Mouse (Mus musculus): ENCODE data around the gene Pitpnm3. TPM values are rescaled to one million over a fixed set of nuclear protein-coding genes. Genes with fewer than 3 reads are reported as not detected.

The Pitpnm3 gene
- polyA plus RNA-seq, 1 experiment from 2014 or later = 0.24 TPM

DNA sequence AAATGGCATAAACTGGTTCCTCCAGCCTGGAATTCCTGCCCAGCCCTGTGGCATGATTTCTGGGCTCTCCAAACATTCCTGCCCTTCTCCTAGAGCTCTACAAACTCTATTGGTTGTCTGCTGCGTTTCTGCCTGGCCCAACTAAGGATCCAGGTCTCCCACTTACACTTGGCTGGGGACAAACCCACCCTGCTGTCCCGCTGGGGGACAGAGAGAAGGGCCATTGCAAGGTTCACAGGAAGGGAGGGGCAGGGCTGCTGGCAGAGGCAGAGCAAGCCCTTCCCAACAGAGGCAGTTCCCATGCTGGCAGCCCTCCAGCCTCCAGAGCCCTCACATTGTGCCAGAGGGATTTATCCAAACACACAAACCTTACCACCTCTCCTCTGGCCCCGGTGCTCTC lies 3.3 kb downstream of the Pitpnm3 start:
- DNase-seq (ENCODE audit: low spot score) (no peak), ATAC-seq (ENCODE audit: insufficient number of reproducible peaks, low FRiP score, low TSS enrichment, low read depth) (no peak)
- Histone ChIP-seq H3K4me2 (ENCODE audit: low read depth, severe bottlenecking) (no peak overlapping the region), H3K9me3 (ENCODE audit: control insufficient read depth, low read length) (no peaks in the 10 kb centered on the region), H3K27ac (replicated peaks; ENCODE audit: low read depth, low read length) (no peak overlapping the region), H3K9ac (ENCODE audit: low read length) (no peak overlapping the region), H3K4me3 (ENCODE audit: low read depth, low read length) (no peak overlapping the region), H3K36me3 (ENCODE audit: control insufficient read depth, insufficient read depth, low read length) (no peaks in the 10 kb centered on the region), H3K27me3 (ENCODE audit: control insufficient read depth, insufficient read depth, low read length) (peaks cover 47% of the 10 kb centered on the region), H3K4me1 (ENCODE audit: control insufficient read depth, insufficient read depth, low read length) (peaks cover 3% of the 10 kb centered on the region; the same call in 1 of the 2 replicates)
- WGBS = 20% methylated on average over 3 of the region's 3 CpGs

DNA sequence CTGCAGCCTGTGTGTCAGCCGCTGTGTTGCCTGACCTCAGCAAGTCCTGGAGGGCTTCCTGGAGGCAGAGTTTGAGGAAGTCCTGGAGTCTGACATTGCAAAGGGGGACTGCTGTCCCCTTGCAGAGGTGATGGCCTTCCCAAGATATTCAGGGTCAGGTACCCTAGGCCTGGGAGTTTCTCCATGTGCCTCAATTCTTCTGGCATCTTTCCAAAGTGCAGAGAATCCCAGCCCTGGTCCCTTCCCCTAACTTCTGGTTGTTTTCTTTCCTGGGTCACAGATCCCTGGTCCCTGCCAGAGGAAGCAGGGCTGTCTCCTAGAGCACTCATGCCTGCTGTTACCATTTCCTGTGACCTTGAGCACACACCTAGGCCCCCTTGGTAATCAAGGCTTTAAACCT lies 3.9 kb downstream of the Pitpnm3 start:
- Histone ChIP-seq H3K36me3 (ENCODE audit: control insufficient read depth, insufficient read depth, low read length) (no peaks in the 10 kb centered on the region), H3K4me3 (ENCODE audit: low read depth, low read length) (no peak overlapping the region), H3K4me2 (ENCODE audit: low read depth, severe bottlenecking) (no peak overlapping the region), H3K9me3 (ENCODE audit: control insufficient read depth, low read length) (no peaks in the 10 kb centered on the region), H3K9ac (ENCODE audit: low read length) (no peak overlapping the region), H3K4me1 (ENCODE audit: control insufficient read depth, insufficient read depth, low read length) (peaks cover 3% of the 10 kb centered on the region; the same call in 1 of the 2 replicates), H3K27me3 (ENCODE audit: control insufficient read depth, insufficient read depth, low read length) (peaks cover 42% of the 10 kb centered on the region), H3K27ac (replicated peaks; ENCODE audit: low read depth, low read length) (no peak overlapping the region)
- no peak for ATAC-seq (ENCODE audit: insufficient number of reproducible peaks, low FRiP score, low TSS enrichment, low read depth)
- WGBS = 100% methylated on average over 1 of the region's 1 CpGs
- DNase-seq (ENCODE audit: low spot score) = no peak

DNA sequence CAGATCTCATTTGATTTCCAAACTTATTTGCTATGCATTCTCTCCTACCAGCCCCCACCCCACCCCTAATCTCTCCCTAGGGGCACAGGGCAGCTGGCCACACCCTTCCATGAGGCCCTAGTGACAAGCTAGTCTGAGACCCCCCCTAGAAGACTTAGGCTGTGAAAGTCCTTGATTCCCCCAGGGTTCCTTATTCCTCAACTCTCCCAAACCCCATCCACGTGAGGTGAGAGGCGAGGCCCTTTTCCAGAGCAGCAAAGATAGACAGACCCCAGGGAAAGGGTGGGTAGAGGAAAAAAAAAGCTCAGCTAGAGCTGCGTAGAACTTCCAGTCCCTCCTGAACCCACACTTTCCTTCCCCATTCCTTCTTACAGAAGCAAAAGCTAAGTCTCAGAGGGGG lies 4.7 kb downstream of the Pitpnm3 start:
- Histone ChIP-seq H3K4me3 (ENCODE audit: low read depth, low read length) (no peak overlapping the region), H3K36me3 (ENCODE audit: control insufficient read depth, insufficient read depth, low read length) (no peaks in the 10 kb centered on the region), H3K27ac (replicated peaks; ENCODE audit: low read depth, low read length) (no peak overlapping the region), H3K9ac (ENCODE audit: low read length) (no peak overlapping the region), H3K9me3 (ENCODE audit: control insufficient read depth, low read length) (no peaks in the 10 kb centered on the region), H3K4me1 (ENCODE audit: control insufficient read depth, insufficient read depth, low read length) (peaks cover under 1% of the 10 kb centered on the region; the same call in 1 of the 2 replicates), H3K4me2 (ENCODE audit: low read depth, severe bottlenecking) (no peak overlapping the region), H3K27me3 (ENCODE audit: control insufficient read depth, insufficient read depth, low read length) (peaks cover 34% of the 10 kb centered on the region)
- WGBS = 74% methylated on average over 3 of the region's 3 CpGs
- ATAC-seq (ENCODE audit: insufficient number of reproducible peaks, low FRiP score, low TSS enrichment, low read depth) (no peak), DNase-seq (ENCODE audit: low spot score) (no peak)

DNA sequence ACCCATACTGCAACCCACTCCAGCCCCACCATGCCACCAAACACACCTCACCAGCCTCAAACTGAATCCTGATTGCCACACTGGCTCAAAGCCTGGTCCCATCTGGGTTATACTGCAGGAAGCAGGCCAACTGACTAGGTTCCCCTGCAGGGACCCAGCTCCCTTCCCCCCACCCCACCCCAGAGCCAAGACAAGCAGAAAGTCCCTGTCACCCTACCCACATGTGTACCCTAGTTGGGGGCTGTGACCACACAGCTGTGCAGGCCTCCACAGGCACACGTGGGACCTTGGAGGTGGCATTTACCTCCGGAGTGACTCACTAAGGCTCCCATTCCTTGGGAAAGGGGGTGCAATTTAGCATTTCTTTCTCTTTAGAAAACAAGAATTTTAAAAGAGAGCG lies 5.1 kb downstream of the Pitpnm3 start:
- Histone ChIP-seq H3K27ac (replicated peaks; ENCODE audit: low read depth, low read length) (no peak overlapping the region), H3K9me3 (ENCODE audit: control insufficient read depth, low read length) (no peaks in the 10 kb centered on the region), H3K4me1 (ENCODE audit: control insufficient read depth, insufficient read depth, low read length) (no peaks in the 10 kb centered on the region), H3K4me2 (ENCODE audit: low read depth, severe bottlenecking) (no peak overlapping the region), H3K27me3 (ENCODE audit: control insufficient read depth, insufficient read depth, low read length) (peaks cover 29% of the 10 kb centered on the region), H3K4me3 (ENCODE audit: low read depth, low read length) (no peak overlapping the region), H3K9ac (ENCODE audit: low read length) (no peak overlapping the region), H3K36me3 (ENCODE audit: control insufficient read depth, insufficient read depth, low read length) (no peaks in the 10 kb centered on the region)
- WGBS = 71% methylated on average over 3 of the region's 3 CpGs
- DNase-seq (ENCODE audit: low spot score) (no peak), ATAC-seq (ENCODE audit: insufficient number of reproducible peaks, low FRiP score, low TSS enrichment, low read depth) (no peak)

DNA sequence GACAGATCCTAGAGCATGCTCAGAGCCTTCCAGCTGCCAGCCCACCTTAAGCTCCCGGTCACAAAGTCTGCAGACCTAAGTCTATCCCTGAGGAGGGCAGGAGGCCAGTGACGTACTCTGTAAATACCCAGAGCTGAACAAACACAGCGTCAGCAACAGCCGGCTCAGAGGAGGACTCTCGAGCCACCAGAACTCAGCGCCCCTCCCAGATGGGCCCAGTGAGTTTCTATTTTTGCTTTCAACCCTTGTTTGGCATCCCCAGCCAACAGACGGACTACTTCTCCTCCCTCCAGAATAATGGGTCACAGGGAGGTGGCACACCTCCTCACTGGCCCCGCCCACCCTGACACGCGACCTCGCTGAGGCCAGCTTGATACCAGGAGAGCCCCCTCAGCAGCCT lies 5.6 kb downstream of the Pitpnm3 start:
- 10% methylated on average over 11 of the region's 11 CpGs for WGBS
- Histone ChIP-seq H3K9ac (ENCODE audit: low read length) (no peak overlapping the region), H3K4me2 (ENCODE audit: low read depth, severe bottlenecking) (no peak overlapping the region), H3K27me3 (ENCODE audit: control insufficient read depth, insufficient read depth, low read length) (peaks cover 25% of the 10 kb centered on the region), H3K4me1 (ENCODE audit: control insufficient read depth, insufficient read depth, low read length) (no peaks in the 10 kb centered on the region), H3K4me3 (ENCODE audit: low read depth, low read length) (no peak overlapping the region), H3K36me3 (ENCODE audit: control insufficient read depth, insufficient read depth, low read length) (no peaks in the 10 kb centered on the region), H3K9me3 (ENCODE audit: control insufficient read depth, low read length) (no peaks in the 10 kb centered on the region), H3K27ac (replicated peaks; ENCODE audit: low read depth, low read length) (no peak overlapping the region)
- DNase-seq (ENCODE audit: low spot score) (no peak), ATAC-seq (ENCODE audit: insufficient number of reproducible peaks, low FRiP score, low TSS enrichment, low read depth) (no peak)

DNA sequence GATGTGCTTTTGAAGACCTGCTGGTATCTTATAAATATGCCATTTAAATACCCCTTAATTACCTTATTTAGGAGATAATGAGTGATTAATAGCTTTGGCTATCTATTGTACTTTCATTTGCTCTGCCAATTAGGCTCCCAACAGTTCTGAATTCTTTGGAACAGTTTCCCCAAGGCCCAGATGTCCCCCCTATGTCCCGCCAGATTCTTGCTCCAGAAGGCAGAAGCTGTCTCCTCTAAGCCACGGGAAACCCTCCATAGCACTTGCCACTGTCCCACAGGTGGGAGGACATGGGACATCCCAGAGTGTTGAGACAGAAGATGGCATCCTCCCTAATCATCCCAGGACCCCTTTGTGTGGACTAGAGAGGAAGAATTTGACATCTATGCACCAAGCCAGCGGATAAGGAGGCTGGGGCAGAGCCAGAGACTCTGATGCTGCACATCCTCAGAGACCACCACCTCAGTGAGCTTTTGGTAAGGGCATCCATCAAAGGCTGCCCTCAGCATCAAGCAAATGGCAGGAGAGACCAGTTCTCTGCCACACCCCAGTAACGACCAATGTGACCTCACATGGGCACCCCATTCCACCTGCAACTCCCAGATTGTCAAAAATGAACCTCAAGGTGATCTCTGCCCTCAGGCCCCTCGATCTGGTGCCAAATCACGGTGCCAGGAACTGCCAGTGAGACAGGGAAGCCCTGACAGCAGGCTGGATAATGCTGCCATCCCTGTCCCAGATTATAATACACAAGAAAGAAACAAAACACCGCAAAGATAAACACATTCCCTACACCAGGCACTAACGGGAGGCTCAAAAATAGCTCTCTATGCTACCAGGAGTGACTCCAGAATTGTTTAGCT lies 6.3 kb downstream of the Pitpnm3 start:
- Histone ChIP-seq H3K27ac (replicated peaks; ENCODE audit: low read depth, low read length) (no peak overlapping the region), H3K9ac (ENCODE audit: low read length) (no peak overlapping the region), H3K4me3 (ENCODE audit: low read depth, low read length) (no peak overlapping the region), H3K4me1 (ENCODE audit: control insufficient read depth, insufficient read depth, low read length) (no peaks in the 10 kb centered on the region), H3K36me3 (ENCODE audit: control insufficient read depth, insufficient read depth, low read length) (no peaks in the 10 kb centered on the region), H3K27me3 (ENCODE audit: control insufficient read depth, insufficient read depth, low read length) (peaks cover 17% of the 10 kb centered on the region), H3K4me2 (ENCODE audit: low read depth, severe bottlenecking) (no peak overlapping the region), H3K9me3 (ENCODE audit: control insufficient read depth, low read length) (no peaks in the 10 kb centered on the region)
- ATAC-seq (ENCODE audit: insufficient number of reproducible peaks, low FRiP score, low TSS enrichment, low read depth) = no peak
- 69% methylated on average over 8 of the region's 8 CpGs for WGBS
- no peak for DNase-seq (ENCODE audit: low spot score)

DNA sequence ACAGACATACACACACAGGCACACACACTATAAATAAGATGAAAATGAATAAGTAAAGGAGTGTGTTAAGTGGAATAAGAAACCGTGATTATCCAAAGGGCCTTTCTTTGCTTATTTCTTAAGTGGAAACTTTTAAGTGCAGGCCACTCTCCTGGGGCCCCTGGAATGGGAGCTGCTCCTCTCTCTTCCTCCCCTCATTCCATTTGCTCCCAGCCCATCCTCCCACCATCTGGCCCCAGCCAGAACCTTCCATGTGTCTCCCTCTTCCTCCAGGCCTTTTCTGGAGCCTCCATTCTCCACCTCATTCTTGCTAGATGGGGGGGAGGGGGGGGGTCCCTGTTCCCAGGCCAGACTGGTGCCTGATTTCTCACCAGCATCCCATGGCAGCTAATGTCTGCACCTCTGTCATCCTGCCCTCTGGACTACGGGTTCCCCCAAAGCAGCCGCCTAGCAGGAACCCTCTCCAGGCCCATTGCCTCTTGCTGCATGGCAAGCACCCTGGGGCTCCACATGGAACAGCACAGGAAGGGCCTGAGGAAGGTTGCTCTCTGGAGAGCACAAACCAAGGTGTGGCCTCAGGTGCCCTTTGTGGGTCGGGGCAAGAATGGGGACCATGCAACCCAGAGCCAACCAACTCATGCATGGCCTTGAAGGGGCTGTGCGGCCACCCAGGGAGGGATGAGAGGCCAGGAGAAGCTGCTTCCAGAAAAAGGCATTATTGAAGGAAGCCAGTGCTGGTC lies 8.0 kb downstream of the Pitpnm3 start:
- WGBS = 71% methylated on average over 5 of the region's 5 CpGs
- H3K27me3 ChIP-seq (ENCODE audit: control insufficient read depth, insufficient read depth, low read length) = peaks cover under 1% of the 10 kb centered on the region; the same call in 1 of the 2 replicates
- no peak for ATAC-seq (ENCODE audit: insufficient number of reproducible peaks, low FRiP score, low TSS enrichment, low read depth)
- no peaks in the 10 kb centered on the region for H3K36me3 ChIP-seq (ENCODE audit: control insufficient read depth, insufficient read depth, low read length)
- no peaks in the 10 kb centered on the region for H3K9me3 ChIP-seq (ENCODE audit: control insufficient read depth, low read length)
- H3K9ac ChIP-seq (ENCODE audit: low read length) = no peak overlapping the region
- no peak overlapping the region for H3K27ac ChIP-seq (replicated peaks; ENCODE audit: low read depth, low read length)
- H3K4me1 ChIP-seq (ENCODE audit: control insufficient read depth, insufficient read depth, low read length) = no peaks in the 10 kb centered on the region
- H3K4me2 ChIP-seq (ENCODE audit: low read depth, severe bottlenecking) = no peak overlapping the region
- H3K4me3 ChIP-seq (ENCODE audit: low read depth, low read length) = no peak overlapping the region
- DNase-seq (ENCODE audit: low spot score) = no peak

DNA sequence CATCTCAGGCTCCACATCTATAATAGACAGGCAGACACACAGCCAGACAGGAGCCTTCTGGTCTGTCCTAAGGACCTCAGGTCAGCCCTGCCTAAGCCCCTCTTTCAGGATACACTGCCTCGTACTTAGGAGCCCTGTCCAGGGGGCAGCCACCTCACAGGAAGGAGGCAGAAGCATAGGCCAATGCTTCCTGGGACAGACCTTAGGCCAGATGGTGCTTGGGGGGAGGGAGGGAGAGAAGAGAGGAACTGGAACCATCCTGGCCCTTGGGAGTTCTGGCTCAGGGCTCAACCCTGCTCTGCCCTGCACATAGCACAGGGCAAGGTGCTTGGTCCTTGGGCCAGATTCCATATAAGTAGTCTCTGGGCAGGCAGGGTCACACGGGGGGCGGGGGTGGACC lies 9.8 kb downstream of the Pitpnm3 start:
- no peaks in the 10 kb centered on the region for H3K9me3 ChIP-seq (ENCODE audit: control insufficient read depth, low read length)
- no peaks in the 10 kb centered on the region for H3K4me1 ChIP-seq (ENCODE audit: control insufficient read depth, insufficient read depth, low read length)
- H3K27ac ChIP-seq (replicated peaks; ENCODE audit: low read depth, low read length) = no peak overlapping the region
- WGBS = 68% methylated on average over 3 of the region's 3 CpGs
- H3K27me3 ChIP-seq (ENCODE audit: control insufficient read depth, insufficient read depth, low read length) = no peaks in the 10 kb centered on the region
- ATAC-seq (ENCODE audit: insufficient number of reproducible peaks, low FRiP score, low TSS enrichment, low read depth) (no peak), DNase-seq (ENCODE audit: low spot score) (no peak)
- no peaks in the 10 kb centered on the region for H3K36me3 ChIP-seq (ENCODE audit: control insufficient read depth, insufficient read depth, low read length)
- H3K4me3 ChIP-seq (ENCODE audit: low read depth, low read length) = no peak overlapping the region
- H3K9ac ChIP-seq (ENCODE audit: low read length) = no peak overlapping the region
- no peak overlapping the region for H3K4me2 ChIP-seq (ENCODE audit: low read depth, severe bottlenecking)

All from limb, embryonic 11.5 days (tissue).